Mouse (Mus musculus): Measurements from ENCODE around the gene Olfr527. TPM values are rescaled to one million over a fixed set of nuclear protein-coding genes. Genes with fewer than 3 reads are reported as not detected.

Gene Olfr527
- total RNA-seq (2018; cell fraction: chromatin; rRNA removed) = not detected
- total RNA-seq (2018; cell fraction: cytosol; rRNA removed) = not detected
- total RNA-seq (2018; cell fraction: nucleus; rRNA removed) = not detected
- polyA plus RNA-seq (2018) = not detected in 3 replicates

DNA sequence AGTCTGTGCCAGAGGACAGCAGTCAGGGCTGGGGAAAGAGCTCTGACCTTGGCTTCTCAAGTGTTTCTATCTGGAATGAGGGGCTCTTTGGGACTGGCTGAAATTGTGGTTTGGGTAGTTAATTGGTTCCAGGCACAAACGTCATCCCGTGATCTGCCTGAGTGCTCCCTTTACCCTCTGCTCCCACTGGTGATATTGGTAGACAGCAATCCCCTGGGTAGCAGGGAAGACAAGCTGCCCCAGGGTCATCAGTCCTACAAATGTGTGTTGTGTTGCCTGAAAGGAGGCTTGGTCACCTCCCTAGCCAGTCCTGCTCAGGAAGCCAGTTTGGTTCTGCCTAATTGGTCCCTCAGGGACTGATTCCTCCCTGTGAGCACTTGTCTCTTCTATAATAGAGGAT, at the start of gene Olfr527:
Gene Olfr527, plus strand, starts transcription at position 301 of the 400 bp plus-strand sequence.
- no peaks in the 10 kb centered on the region for H3K36me3 ChIP-seq (ENCODE audit: inconsistent target)
- H3K79me2 ChIP-seq (ENCODE audit: inconsistent target) = no peaks in the 10 kb centered on the region
- no peak within 1 kb of the TSS for H3K4me3 ChIP-seq (ENCODE audit: inconsistent target)
- H3K27ac ChIP-seq = no peak within 1 kb of the TSS
- 85% methylated on average over 2 of the region's 2 CpGs for WGBS (ENCODE audit: missing documents)

DNA sequence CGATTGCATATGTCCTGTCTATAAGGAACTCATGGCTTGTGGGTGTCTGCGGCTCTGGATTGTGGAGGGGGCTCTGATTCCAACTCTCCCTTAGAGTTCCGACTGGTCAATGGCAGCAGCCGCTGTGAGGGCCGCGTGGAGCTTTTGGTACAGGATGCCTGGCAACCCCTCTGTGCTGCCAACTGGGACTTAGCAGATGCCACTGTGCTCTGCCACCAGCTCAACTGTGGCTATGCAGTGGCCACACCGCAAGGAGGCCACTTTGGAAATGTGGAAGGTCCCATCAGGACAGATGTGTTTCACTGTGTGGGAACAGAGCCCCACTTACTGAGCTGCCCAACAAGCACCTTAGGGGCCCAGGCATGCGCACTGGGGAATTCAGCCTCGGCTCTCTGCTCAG, 38.1 kb upstream of the Olfr527 start:
- no peak overlapping the region for H3K27ac ChIP-seq
- WGBS (ENCODE audit: missing documents) = 89% methylated on average over 9 of the region's 9 CpGs

GRCm38 (mm10) chr7:140296876-140297275, 36.9 kb upstream of the Olfr527 start:
- 76% methylated on average over 6 of the region's 6 CpGs for WGBS (ENCODE audit: missing documents)

More for the DNA sequence above, 38.1 kb upstream of the Olfr527 start:
- Histone ChIP-seq H3K36me3 (ENCODE audit: inconsistent target) (no peaks in the 10 kb centered on the region), H3K4me3 (ENCODE audit: inconsistent target) (no peak overlapping the region), H3K79me2 (ENCODE audit: inconsistent target) (no peaks in the 10 kb centered on the region)

DNA sequence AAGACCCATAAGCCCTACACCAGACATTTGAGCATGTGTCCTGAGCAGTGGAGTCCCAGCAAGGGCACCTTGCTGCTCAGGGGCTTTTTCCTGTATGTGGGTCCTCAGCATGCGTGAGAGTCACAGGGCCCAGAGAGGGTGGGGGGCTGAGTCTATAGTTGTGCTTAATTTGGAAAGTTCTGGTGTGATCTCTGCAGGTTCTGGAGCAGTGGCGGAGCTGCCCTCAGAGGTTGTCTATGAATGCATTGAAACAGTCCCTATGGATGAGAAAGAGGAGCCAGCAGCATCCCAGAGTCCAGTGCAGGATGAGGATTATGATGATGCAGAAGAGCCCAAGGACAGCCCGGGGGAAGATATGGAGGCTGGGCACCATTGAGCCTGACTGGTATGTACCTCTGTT, 34.4 kb upstream of the Olfr527 start:
- Histone ChIP-seq H3K79me2 (ENCODE audit: inconsistent target) (no peaks in the 10 kb centered on the region), H3K36me3 (ENCODE audit: inconsistent target) (no peaks in the 10 kb centered on the region), H3K27ac (no peak overlapping the region), H3K4me3 (ENCODE audit: inconsistent target) (no peak overlapping the region)
- 87% methylated on average over 3 of the region's 3 CpGs for WGBS (ENCODE audit: missing documents)

More at GRCm38 (mm10) chr7:140296876-140297275, 36.9 kb upstream of the Olfr527 start:
- Histone ChIP-seq H3K27ac (no peak overlapping the region), H3K4me3 (ENCODE audit: inconsistent target) (no peak overlapping the region), H3K79me2 (ENCODE audit: inconsistent target) (no peaks in the 10 kb centered on the region), H3K36me3 (ENCODE audit: inconsistent target) (no peaks in the 10 kb centered on the region)

DNA sequence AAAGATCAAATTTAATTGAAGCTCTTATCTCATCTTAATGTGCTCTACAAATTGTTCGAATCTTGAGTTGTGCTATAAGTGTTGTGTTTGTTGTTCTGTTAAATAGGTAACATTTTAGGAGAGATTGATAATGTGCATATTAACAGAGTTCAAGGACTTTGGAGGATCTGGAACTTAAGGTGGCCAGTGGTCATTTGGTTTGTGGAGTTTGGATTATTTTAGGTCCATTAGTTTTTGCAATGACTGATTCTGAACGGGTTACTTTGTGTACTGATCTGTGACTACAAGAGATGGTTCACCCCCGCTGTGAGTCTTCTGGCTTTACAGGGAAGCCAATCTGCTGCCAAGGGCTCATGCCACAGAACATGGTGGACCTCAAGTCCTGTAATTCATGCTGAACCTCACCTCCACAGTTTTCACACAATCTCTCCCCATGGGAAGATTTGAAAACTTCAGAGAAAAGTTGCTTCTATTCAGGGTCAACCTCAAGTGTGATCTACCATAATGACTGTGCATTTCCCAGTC, 13.9 kb upstream of the Olfr527 start:
- Histone ChIP-seq H3K79me2 (ENCODE audit: inconsistent target) (no peaks in the 10 kb centered on the region), H3K27ac (no peak overlapping the region), H3K36me3 (ENCODE audit: inconsistent target) (no peaks in the 10 kb centered on the region), H3K4me3 (ENCODE audit: inconsistent target) (no peak overlapping the region)
- 88% methylated on average over 3 of the region's 3 CpGs for WGBS (ENCODE audit: missing documents)

GRCm38 (mm10) chr7:140320558-140320957, 13.3 kb upstream of the Olfr527 start, which contains the start of gene Olfr525:
Olfr525 (plus strand) TSS chr7:140320858.
- WGBS (ENCODE audit: missing documents) = 67% methylated on average over 1 of the region's 1 CpGs

DNA sequence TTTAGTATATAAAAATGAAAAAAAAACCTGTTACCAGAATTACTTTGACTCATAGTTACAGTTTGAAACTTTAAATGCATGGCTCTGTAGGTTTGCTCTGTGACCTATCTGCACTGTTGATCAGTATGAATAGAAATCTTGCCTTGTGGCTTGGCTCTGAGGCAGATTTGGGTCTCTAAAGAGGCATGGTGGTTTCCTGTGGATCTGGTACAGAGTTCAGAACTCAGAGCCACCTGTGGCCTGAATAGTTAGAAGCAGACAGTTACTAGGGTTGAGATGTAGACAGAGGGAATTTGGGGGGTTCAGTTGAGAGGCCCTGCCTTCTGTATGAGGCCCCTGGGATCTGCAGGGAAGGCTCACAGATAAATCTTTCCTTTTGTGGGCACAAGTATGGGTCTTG, 12.7 kb upstream of the Olfr527 start:
- Histone ChIP-seq H3K27ac (no peak overlapping the region), H3K79me2 (ENCODE audit: inconsistent target) (no peaks in the 10 kb centered on the region), H3K36me3 (ENCODE audit: inconsistent target) (no peaks in the 10 kb centered on the region), H3K4me3 (ENCODE audit: inconsistent target) (no peak overlapping the region)

More at GRCm38 (mm10) chr7:140320558-140320957, 13.3 kb upstream of the Olfr527 start, which contains the start of gene Olfr525:
- Histone ChIP-seq H3K4me3 (ENCODE audit: inconsistent target) (no peak within 1 kb of the TSS), H3K36me3 (ENCODE audit: inconsistent target) (no peaks in the 10 kb centered on the region), H3K27ac (no peak within 1 kb of the TSS), H3K79me2 (ENCODE audit: inconsistent target) (no peaks in the 10 kb centered on the region)

- no peaks in the 10 kb centered on the region for H3K36me3 ChIP-seq (ENCODE audit: inconsistent target)
- WGBS (ENCODE audit: missing documents) = 64% methylated on average over 1 of the region's 1 CpGs
- H3K4me3 ChIP-seq (ENCODE audit: inconsistent target) = no peak overlapping the region
- no peaks in the 10 kb centered on the region for H3K79me2 ChIP-seq (ENCODE audit: inconsistent target)
- no peak overlapping the region for H3K27ac ChIP-seq
Measured at GRCm38 (mm10) chr7:140329766-140330304, 4.0 kb upstream of the Olfr527 start.

DNA sequence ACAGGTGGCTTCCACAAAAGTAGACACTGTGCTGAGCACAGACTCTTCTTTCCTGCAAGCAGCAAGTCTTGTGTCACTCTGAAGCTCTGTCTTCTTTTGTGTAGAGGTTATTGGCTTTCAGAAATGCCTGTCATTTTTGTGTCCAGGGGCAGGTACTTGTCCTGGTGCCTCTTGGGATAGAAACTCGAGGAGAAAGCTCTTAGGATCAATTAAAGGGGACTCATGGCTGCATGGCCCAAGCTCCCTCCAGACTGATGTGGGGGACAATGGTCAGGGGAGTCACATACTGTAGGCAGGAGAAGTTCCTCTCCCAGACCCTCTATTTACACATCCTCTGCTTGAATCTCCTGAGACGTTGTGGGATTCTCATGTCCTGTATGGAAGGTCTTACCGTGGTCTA, 27.8 kb downstream of the Olfr527 start, which contains the start of gene Olfr60:
Gene Olfr60, minus strand, starts transcription at position 101 of the 400 bp plus-strand sequence.
- no peaks in the 10 kb centered on the region for H3K79me2 ChIP-seq (ENCODE audit: inconsistent target)
- 69% methylated on average over 3 of the region's 3 CpGs for WGBS (ENCODE audit: missing documents)
- no peaks in the 10 kb centered on the region for H3K36me3 ChIP-seq (ENCODE audit: inconsistent target)
- no peak within 1 kb of the TSS for H3K27ac ChIP-seq
- H3K4me3 ChIP-seq (ENCODE audit: inconsistent target) = no peak within 1 kb of the TSS

- H3K36me3 ChIP-seq (ENCODE audit: inconsistent target) = no peaks in the 10 kb centered on the region
- H3K4me3 ChIP-seq (ENCODE audit: inconsistent target) = no peak overlapping the region
- H3K79me2 ChIP-seq (ENCODE audit: inconsistent target) = no peaks in the 10 kb centered on the region
- 63% methylated on average over 4 of the region's 4 CpGs for WGBS (ENCODE audit: missing documents)
- H3K27ac ChIP-seq = no peak overlapping the region
Measured at GRCm38 (mm10) chr7:140374300-140374699, 40.5 kb downstream of the Olfr527 start.

- H3K79me2 ChIP-seq (ENCODE audit: inconsistent target) = no peaks in the 10 kb centered on the region
- no peaks in the 10 kb centered on the region for H3K36me3 ChIP-seq (ENCODE audit: inconsistent target)
- H3K4me3 ChIP-seq (ENCODE audit: inconsistent target) = no peak within 1 kb of the TSS
- H3K27ac ChIP-seq = no peak within 1 kb of the TSS
- WGBS (ENCODE audit: missing documents) = 50% methylated on average over 1 of the region's 1 CpGs
Measured at GRCm38 (mm10) chr7:140376231-140376630, 42.4 kb downstream of the Olfr527 start, which contains the start of gene Olfr530. Olfr530 (minus strand) TSS chr7:140376331.

- no peaks in the 10 kb centered on the region for H3K36me3 ChIP-seq (ENCODE audit: inconsistent target)
- H3K79me2 ChIP-seq (ENCODE audit: inconsistent target) = no peaks in the 10 kb centered on the region
- 85% methylated on average over 2 of the region's 2 CpGs for WGBS (ENCODE audit: missing documents)
- no peak overlapping the region for H3K27ac ChIP-seq
- H3K4me3 ChIP-seq (ENCODE audit: inconsistent target) = no peak overlapping the region
Measured at GRCm38 (mm10) chr7:140376911-140377310, 43.1 kb downstream of the Olfr527 start.

Other genes starting within 250 kb of the Olfr527 start
- not detected in 3 replicates for gene Prap1, start 240.6 kb upstream of the Olfr527 start, polyA plus RNA-seq (2018)
- gene Fuom, start 231.6 kb upstream of the Olfr527 start, polyA plus RNA-seq (2018) = 7.9 to 11.8 TPM (median 11.6 TPM) in 3 replicates
- gene Paox, start 218.2 kb upstream of the Olfr527 start, polyA plus RNA-seq (2018) = 20.7 to 41.5 TPM (median 38.8 TPM) in 3 replicates
- gene Echs1, start 217.5 kb upstream of the Olfr527 start, polyA plus RNA-seq (2018) = 47.2 to 96.9 TPM (median 73.4 TPM) in 3 replicates
- 8.3 to 14.7 TPM (median 9.4 TPM) in 3 replicates for gene Mtg1, start 196.5 kb upstream of the Olfr527 start, polyA plus RNA-seq (2018)
- gene Sprn, start 179.1 kb upstream of the Olfr527 start, polyA plus RNA-seq (2018) = not detected in 3 replicates
- not detected in 3 replicates for gene Olfr522, start 169.3 kb upstream of the Olfr527 start, polyA plus RNA-seq (2018)
- gene Olfr523, start 160.8 kb upstream of the Olfr527 start, polyA plus RNA-seq (2018) = not detected in 3 replicates
- not detected in 3 replicates for gene Olfr524, start 128.1 kb upstream of the Olfr527 start, polyA plus RNA-seq (2018)
- gene Cd163l1, start 115.8 kb upstream of the Olfr527 start, polyA plus RNA-seq (2018) = not detected in 3 replicates
- gene 5830411N06Rik, start 86.7 kb upstream of the Olfr527 start, polyA plus RNA-seq (2018) = not detected in 3 replicates
- gene Olfr525, start 13.2 kb upstream of the Olfr527 start, polyA plus RNA-seq (2018) = not detected in 3 replicates
- gene Olfr60, start 27.7 kb downstream of the Olfr527 start, polyA plus RNA-seq (2018) = not detected in 3 replicates
- not detected in 3 replicates for gene Olfr530, start 42.3 kb downstream of the Olfr527 start, polyA plus RNA-seq (2018)
- gene Olfr531, start 68.9 kb downstream of the Olfr527 start, polyA plus RNA-seq (2018) = not detected in 3 replicates
- gene Olfr532, start 87.6 kb downstream of the Olfr527 start, polyA plus RNA-seq (2018) = not detected in 3 replicates
- gene Olfr533, start 129.4 kb downstream of the Olfr527 start, polyA plus RNA-seq (2018) = not detected in 3 replicates
- gene Olfr535, start 150.2 kb downstream of the Olfr527 start, polyA plus RNA-seq (2018) = not detected in 3 replicates
- not detected in 3 replicates for gene Olfr536, start 173.4 kb downstream of the Olfr527 start, polyA plus RNA-seq (2018)
- not detected in 3 replicates for gene Olfr538, start 233.9 kb downstream of the Olfr527 start, polyA plus RNA-seq (2018)